Mouse (Mus musculus): ENCODE measurements around the gene Rapgefl1.
A peak's percentile ranks its signal among the peaks of the same experiment; 100 is the strongest.

Rapgefl1 gene

GRCm38 (mm10) chr11:98836651-98837141, at the start of gene Rapgefl1:
TSS of gene Rapgefl1 (plus strand) at chr11:98836785.
- peak; percentile 21 for DNase-seq (ENCODE audit: extremely low read depth, low read depth)

GRCm38 (mm10) chr11:98787229-98787628, 49.4 kb upstream of the Rapgefl1 start:
- no peak for DNase-seq (ENCODE audit: extremely low read depth, low read depth)

DNA sequence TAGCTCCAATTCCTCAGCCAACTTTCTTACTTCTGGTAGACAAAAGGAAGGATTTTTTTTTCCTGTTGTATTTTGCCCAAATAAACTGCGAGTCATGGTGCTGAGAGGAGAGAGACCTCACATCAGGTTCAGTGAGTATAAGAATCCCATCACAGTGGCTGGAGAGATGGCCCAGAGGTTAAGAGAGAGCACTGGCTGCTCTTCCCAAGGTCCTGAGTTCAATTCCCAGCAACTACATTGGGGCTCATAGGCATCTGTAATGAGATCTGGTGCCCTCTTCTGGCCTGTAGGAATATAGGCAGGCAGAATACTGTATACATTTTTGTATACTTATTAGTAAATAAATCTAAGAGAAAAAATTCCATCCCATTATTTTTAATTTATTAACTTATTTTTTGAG, 48.9 kb upstream of the Rapgefl1 start:
- DNase-seq (ENCODE audit: extremely low read depth, low read depth) = no peak

DNA sequence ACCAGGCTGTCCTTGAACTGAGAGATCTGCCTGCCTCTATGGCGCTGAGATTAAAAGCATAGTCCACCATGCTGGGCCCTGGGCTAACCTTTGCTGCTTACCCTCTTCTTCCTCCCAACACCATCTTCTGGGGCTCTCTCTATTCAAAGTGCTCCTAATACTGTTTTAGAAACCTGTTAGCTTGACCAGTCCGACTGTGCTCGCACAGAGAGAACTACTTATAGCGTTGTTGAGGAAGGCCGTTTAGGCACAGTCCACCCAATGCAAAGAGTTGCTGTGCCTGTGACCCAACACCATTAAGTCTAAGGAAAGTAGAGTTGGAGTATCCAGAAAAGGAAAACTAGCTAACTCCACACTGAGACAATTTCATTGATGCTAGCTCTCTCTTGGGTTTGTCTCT, 48.4 kb upstream of the Rapgefl1 start:
- no peak for DNase-seq (ENCODE audit: extremely low read depth, low read depth)

DNA sequence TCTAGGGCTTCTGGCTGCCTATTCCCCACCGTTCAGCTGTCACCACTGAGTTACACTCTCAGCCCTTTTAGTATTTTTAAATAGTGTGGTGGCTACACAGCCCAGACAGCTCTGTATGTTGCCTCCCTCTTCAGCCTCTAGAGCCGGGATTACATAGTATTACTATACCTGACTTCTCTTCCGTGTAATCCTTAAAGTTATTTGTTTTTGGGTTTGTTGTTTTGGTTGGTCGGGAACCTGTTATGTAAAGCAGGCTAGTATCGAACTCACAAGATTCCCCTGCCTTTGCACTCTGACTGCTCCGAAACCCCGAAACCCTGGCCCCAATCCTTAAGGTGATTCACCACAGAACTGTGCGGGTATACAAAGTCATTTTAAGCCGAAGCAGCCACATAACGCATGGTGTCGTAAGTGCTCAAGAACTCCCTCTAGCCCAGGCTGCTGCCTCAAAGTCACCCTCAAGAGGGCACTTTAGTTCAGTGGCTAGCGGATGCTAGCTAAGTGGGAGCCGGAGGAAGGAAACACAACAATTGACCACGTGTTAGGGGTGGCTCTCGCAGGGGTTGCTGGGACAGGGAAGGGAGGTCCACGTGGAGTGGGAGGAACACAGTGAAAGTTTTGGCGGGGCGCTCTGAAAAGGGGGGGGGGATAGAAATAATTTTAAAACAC, 47.9 kb upstream of the Rapgefl1 start:
- peak; percentile 95 for DNase-seq (ENCODE audit: extremely low read depth, low read depth)

DNA sequence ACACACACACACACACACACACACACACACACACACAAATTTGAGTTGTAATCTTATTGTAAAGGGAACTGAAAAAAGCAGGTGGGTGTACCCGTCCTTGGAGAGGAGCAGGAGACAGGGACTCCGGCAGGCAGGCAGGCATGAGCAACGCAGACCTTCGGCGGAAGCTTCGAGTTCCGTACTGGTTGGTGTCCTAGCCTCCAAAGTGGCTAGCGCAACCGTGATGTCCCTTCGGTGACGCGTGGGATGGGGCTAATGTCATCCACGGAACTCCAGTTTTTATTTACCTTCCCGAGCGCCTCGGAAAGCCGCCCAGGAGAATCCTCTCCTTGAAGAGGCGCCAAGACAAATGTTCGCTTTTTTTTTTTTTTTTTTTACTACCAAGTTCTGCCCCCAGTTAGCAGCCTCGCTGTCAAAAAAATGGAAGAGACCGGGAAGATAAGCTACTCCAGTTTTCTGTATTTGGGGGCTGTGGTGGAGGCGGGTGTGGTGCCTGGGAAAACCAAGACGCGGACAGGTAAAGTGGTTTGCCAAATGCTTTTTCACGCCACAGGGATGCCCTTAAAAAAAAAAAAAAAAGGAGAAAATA, 47.3 kb upstream of the Rapgefl1 start:
- no peak for DNase-seq (ENCODE audit: extremely low read depth, low read depth)

DNA sequence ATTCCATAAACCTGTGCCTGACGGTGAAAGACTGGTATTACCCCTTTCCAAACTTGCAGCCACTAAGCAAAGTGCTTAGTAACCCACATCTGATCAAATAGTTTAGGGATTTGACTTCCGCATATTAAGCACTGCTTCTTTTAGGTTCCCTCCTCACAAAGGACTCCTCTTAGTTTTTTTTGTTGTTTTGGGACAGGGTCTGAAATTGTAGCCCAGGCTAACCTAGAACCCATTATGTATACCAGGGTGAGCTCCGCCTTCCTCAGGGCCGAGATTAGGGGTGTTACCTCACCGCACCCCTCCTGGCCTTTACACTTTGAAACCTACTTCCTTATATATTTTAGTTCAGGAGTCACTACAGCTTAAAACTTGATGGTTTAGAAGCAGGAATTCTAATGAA, 46.8 kb upstream of the Rapgefl1 start:
- no peak for DNase-seq (ENCODE audit: extremely low read depth, low read depth)

GRCm38 (mm10) chr11:98790631-98791205, 45.9 kb upstream of the Rapgefl1 start:
- no peak for DNase-seq (ENCODE audit: extremely low read depth, low read depth)

DNA sequence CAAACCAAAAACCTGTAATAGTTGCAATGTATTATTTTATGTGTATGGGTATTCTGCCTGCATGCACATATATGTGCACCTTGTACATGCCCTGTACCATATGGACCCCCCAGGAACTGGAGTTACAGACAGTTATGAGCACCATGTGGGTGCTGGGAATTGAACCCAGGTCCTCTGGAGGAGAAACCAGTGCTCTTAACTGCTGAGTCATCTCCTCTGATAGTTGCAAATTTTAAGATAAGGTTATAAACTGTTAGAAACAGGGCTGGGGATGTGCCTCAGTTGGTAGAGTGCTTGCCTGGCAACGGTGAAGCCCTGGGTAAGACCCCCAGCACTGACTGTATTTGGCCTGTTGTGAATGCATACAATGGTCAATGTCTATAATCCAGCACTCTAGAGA, 45.1 kb upstream of the Rapgefl1 start:
- no peak for DNase-seq (ENCODE audit: extremely low read depth, low read depth)

DNA sequence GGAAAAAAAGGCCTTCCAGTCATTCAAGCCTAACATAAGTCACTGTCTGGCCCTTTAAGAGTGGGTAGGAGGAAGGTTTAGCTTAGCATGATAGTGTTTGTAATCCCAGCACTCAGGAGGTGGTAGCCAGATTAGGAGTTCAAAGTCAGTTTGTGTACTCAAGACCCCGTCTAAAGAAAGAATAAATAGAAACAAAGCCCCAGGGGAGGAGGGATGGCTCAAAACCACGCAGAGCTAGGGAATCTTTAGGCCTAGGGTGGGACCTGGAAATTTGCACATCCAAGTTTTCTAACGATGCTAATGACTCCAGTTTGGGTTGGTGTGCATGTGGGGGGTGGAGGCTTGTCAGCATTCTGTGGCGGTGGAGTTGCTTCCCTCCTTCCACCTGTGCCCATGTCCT, 44.5 kb upstream of the Rapgefl1 start:
- no peak for DNase-seq (ENCODE audit: extremely low read depth, low read depth)

DNA sequence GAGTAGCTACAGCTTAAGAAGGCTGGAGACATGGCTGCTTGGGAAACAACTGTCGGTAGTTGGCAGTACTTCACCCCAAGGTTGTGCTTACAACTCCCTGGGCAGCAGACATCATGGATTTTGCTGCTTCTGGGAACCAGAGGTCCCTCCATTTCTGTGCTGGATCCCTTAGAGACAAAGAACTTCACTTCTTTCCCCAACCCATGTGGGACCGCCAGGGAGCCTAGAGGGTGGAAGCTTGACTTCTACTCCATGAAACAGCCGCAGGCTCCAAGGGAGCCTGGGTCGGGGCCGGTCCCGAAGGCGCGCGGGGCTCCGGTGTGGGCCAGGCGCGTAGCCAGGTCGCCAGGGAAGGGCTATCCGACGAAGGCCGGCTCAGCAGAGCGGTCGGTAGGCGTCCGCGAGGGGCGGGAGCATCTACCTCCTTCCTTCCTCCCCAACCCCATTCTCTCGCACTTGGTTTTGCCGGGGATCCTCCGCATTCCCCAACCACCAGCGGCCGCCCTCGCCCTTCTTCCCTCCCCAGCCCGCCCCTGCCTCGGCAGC, 42.0 kb upstream of the Rapgefl1 start:
- no peak for DNase-seq (ENCODE audit: extremely low read depth, low read depth)

DNA sequence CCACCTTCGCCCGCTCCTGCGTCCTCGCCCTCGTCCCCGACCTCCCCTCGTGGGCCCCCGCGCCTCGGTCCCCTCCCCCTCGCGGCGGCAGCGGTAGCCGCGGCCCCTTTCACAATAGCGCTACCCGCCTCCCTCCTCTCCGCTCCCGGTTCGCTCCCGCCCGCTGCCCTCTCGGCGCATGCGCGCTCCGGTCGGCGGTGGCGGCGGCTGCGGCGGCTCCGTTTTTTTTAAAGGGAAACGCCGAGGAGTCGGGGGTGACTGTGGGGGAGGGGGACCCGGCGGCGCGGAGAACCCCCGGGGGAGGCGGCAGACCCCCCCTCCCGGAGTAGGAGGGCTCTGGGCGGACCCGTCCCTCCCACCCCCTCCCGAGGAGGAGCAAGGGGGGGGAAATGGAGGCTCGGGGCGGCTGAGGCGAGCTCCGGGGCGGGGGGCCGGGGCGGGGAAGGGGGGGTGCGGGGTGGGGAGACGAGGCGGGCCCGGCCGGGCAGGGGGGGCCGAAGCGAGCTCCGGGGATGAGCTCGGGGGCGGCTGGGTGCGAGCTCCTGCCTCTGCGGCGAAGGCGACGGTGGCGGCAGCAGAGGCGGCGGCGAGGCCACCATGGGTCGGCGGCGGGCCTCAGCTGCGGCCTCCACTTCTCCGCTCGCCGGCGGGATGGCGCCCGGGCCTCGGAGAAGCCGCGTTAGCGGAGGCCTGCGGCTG, 41.4 kb upstream of the Rapgefl1 start, which contains the start of gene Msl1:
TSS of gene Msl1 (plus strand) at position 502 of the 699 bp plus-strand sequence.
- no peak for DNase-seq (ENCODE audit: extremely low read depth, low read depth)

DNA sequence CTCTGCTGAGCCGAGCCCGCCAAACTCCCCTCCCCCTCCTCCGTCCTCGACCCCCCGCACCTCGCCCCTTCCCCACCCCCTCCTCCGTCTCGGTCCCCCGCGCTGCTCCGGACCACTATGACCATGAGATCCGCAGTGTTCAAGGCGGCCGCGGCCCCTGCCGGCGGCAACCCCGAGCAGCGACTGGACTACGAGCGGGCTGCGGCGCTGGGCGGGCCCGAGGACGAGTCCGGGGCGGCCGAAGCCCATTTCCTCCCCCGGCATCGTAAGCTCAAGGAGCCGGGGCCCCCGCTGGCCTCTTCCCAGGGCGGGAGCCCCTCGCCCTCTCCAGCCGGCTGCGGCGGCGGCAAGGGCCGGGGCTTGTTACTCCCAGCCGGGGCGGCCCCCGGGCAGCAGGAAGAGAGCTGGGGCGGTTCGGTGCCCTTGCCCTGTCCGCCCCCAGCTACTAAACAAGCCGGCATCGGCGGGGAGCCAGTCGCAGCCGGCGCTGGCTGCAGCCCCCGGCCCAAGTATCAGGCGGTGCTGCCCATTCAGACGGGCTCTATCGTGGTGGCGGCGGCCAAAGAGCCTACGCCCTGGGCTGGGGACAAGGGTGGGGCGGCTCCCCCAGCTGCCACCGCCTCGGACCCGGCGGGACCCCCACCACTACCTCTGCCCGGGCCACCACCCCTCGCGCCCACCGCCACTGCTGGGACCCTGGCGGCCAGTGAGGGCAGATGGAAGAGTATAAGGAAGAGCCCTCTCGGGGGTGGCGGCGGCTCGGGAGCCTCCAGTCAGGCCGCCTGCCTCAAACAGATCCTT, 40.7 kb upstream of the Rapgefl1 start:
- DNase-seq (ENCODE audit: extremely low read depth, low read depth) = no peak

GRCm38 (mm10) chr11:98796515-98797216, 39.9 kb upstream of the Rapgefl1 start:
- DNase-seq (ENCODE audit: extremely low read depth, low read depth) = peak; percentile 74

GRCm38 (mm10) chr11:98797306-98797705, 39.3 kb upstream of the Rapgefl1 start:
- no peak for DNase-seq (ENCODE audit: extremely low read depth, low read depth)

- DNase-seq (ENCODE audit: extremely low read depth, low read depth) = no peak
These were observed 38.7 kb upstream of the Rapgefl1 start for GRCm38 (mm10) chr11:98797909-98798308.

GRCm38 (mm10) chr11:98804605-98805004, 32.0 kb upstream of the Rapgefl1 start, which contains the start of gene Casc3:
TSS of gene Casc3 (plus strand) at chr11:98804905.
- DNase-seq (ENCODE audit: extremely low read depth, low read depth) = no peak

GRCm38 (mm10) chr11:98808417-98808816, 28.2 kb upstream of the Rapgefl1 start:
- no peak for DNase-seq (ENCODE audit: extremely low read depth, low read depth)

DNA sequence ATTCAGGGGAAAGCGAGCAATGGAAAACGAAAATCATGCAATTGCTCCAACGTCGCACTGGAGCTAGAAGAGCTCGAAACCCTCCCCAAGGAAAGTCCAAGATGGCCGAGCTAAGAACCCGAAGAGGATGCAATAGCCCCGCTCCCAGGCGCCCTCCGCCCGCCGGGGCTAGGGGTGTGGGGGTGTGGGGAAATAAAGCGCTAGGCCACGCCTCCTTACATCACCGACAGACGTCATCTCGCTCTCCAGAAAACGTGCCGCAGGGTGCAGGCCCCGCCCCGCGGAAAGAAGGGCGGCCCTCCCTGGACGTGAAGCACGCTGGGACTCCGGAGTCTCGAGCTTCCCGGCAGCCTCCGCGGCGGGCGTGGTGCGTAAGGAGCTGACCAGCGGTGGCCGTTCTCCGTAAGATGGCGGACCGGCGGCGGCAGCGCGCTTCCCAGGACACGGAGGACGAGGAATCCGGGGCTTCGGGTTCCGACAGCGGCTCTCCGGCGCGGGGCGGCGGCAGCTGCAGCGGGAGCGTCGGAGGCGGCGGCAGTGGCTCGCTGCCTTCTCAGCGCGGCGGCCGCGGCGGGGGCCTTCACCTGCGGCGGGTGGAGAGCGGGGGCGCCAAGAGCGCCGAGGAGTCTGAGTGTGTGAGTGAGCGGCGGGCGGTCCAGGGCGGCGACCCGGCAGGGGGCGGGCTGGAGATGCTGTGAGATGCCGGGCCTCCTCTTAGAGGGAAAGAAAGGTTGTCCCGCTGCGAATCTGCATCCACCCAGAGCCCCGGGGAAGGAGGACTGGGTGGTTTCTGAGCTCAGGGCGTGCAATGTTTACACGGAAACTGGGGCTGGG, 26.9 kb upstream of the Rapgefl1 start:
- peak; percentile 87 for DNase-seq (ENCODE audit: extremely low read depth, low read depth)

Measured in MEL-GATA-1-ER (cell line).